In genomic region chr17:32786944-32787343, GRCm38 (mm10) we compare ENCODE assay signal across 8 mouse cellular contexts. TPM values are rescaled to one million over a fixed set of nuclear protein-coding genes. Genes with fewer than 3 reads are reported as not detected.
DNase-seq lines count a peak whose midpoint lies in the region; ATAC-seq and TF ChIP-seq lines count a peak whose summit lies in the region.

No protein-coding gene starts in this region.

- intact Hi-C loops in left cerebral cortex, postnatal 25 days (cut with DNase I), result no loop called here

- no peaks in the 10 kb centered on the region for H3K27me3 ChIP-seq in lung, embryonic 15.5 days
- no peaks in the 10 kb centered on the region for H3K27me3 ChIP-seq in embryonic facial prominence, embryonic 14.5 days (replicated peaks; ENCODE audit: control insufficient read depth, insufficient read depth, low read length)
- no peaks in the 10 kb centered on the region for H3K27me3 ChIP-seq in limb, embryonic 10.5 days (ENCODE audit: low read depth, poor library complexity, severe bottlenecking)
- H3K27me3 ChIP-seq in small intestine, adult 2 months (ENCODE audit: control insufficient read depth, insufficient read depth, low read length), result no peaks in the 10 kb centered on the region

- no peak for ATAC-seq in lung, embryonic 15.5 days (ENCODE audit: borderline replicate concordance, extremely low read depth, low FRiP score, low TSS enrichment)
- ATAC-seq in embryonic facial prominence, embryonic 14.5 days (ENCODE audit: low read depth), result no peak

- TF ChIP-seq CTCF in small intestine, adult 2 months (IDR thresholded peaks at IDR 0.05; ENCODE audit: extremely low read depth, insufficient read length, insufficient replicate concordance, low read depth, low read length), result no peak

- DNase-seq in lung, postnatal 25 days (ENCODE audit: low spot score), result no peak
- no peak for DNase-seq in embryonic facial prominence, embryonic 14.5 days (ENCODE audit: low spot score)
- DNase-seq in limb, embryonic 10.5 days (ENCODE audit: low spot score), result no peak
- no peak for DNase-seq in adrenal gland, postnatal 10 days
- no peak for DNase-seq in left cerebral cortex, postnatal 25 days (ENCODE audit: low spot score in 2 of 2)
- DNase-seq in adrenal gland, postnatal 36 days, result no peak

- no peaks in the 10 kb centered on the region for H3K9me3 ChIP-seq in lung, embryonic 15.5 days
- H3K9me3 ChIP-seq in embryonic facial prominence, embryonic 14.5 days (ENCODE audit: control insufficient read depth, low read length), result 0 out of 2 replicates have a peak, but pooled peaks cover 7% of the 10 kb centered on the region
- H3K9me3 ChIP-seq in limb, embryonic 10.5 days (replicated peaks), result no peaks in the 10 kb centered on the region

- no peak overlapping the region for H3K27ac ChIP-seq in lung, embryonic 15.5 days
- H3K27ac ChIP-seq in embryonic facial prominence, embryonic 14.5 days (replicated peaks; ENCODE audit: low read depth, low read length), result no peak overlapping the region
- H3K27ac ChIP-seq in limb, embryonic 10.5 days, result 0 out of 2 replicates have a peak overlapping the region, but pooled peaks have one; percentile 94
- peak overlapping the region; percentile 41; the same call in 1 of the 2 replicates for H3K27ac ChIP-seq in small intestine, adult 2 months (ENCODE audit: insufficient read depth, low read depth, low read length)

- H3K4me3 ChIP-seq in lung, embryonic 15.5 days, result peak overlapping the region; percentile 91
- peak overlapping the region; percentile 80 for H3K4me3 ChIP-seq in embryonic facial prominence, embryonic 14.5 days (ENCODE audit: low read depth, low read length)
- peak overlapping the region; percentile 94 for H3K4me3 ChIP-seq in limb, embryonic 10.5 days
- H3K4me3 ChIP-seq in small intestine, adult 2 months (ENCODE audit: low read depth, low read length), result peak overlapping the region; percentile 59

- peak overlapping the region; percentile 98 for H3K9ac ChIP-seq in lung, embryonic 15.5 days
- H3K9ac ChIP-seq in embryonic facial prominence, embryonic 14.5 days (ENCODE audit: low read depth, low read length), result peak overlapping the region; percentile 95

- peaks cover 26% of the 10 kb centered on the region for H3K4me1 ChIP-seq in lung, embryonic 15.5 days
- H3K4me1 ChIP-seq in embryonic facial prominence, embryonic 14.5 days (ENCODE audit: control insufficient read depth, insufficient read depth, low read length), result peaks cover 17% of the 10 kb centered on the region
- H3K4me1 ChIP-seq in limb, embryonic 10.5 days, result peaks cover 21% of the 10 kb centered on the region
- peaks cover 14% of the 10 kb centered on the region; the same call in 1 of the 2 replicates for H3K4me1 ChIP-seq in small intestine, adult 2 months (ENCODE audit: control insufficient read depth, insufficient read depth, insufficient read length, low read length)

- no peak for TF ChIP-seq POLR2A in small intestine, adult 2 months (IDR thresholded peaks at IDR 0.05; ENCODE audit: low read depth, low read length)

- WGBS in lung, embryonic 15.5 days, result 55% methylated on average over 6 of the region's 6 CpGs
- WGBS in embryonic facial prominence, embryonic 14.5 days, result 57% methylated on average over 6 of the region's 6 CpGs
- WGBS in limb, embryonic 10.5 days, result 80% methylated on average over 6 of the region's 6 CpGs
- 25% methylated on average over 6 of the region's 6 CpGs for WGBS in small intestine, adult 2 months

- H3K36me3 ChIP-seq in lung, embryonic 15.5 days, result peaks cover 29% of the 10 kb centered on the region
- H3K36me3 ChIP-seq in embryonic facial prominence, embryonic 14.5 days (ENCODE audit: control insufficient read depth, insufficient read depth, low read length), result peaks cover 30% of the 10 kb centered on the region
- peaks cover 46% of the 10 kb centered on the region for H3K36me3 ChIP-seq in limb, embryonic 10.5 days
- H3K36me3 ChIP-seq in small intestine, adult 2 months (ENCODE audit: control insufficient read depth, insufficient read depth, low read length), result peaks cover 11% of the 10 kb centered on the region

- peak overlapping the region; percentile 71 for H3K4me2 ChIP-seq in lung, embryonic 15.5 days
- H3K4me2 ChIP-seq in embryonic facial prominence, embryonic 14.5 days (ENCODE audit: low read depth, low read length), result peak overlapping the region; percentile 67

RNA-seq across cellular contexts. Expression of gene Zfp871, which starts 1.1 kb away (rescaled TPM):
- polyA plus RNA-seq in lung, embryonic 15.5 days (2015; fragmentation: Nextera tagmentation; extraction: Ambion mirVana), result 28.5 and 33.8 TPM in 2 replicates
- polyA plus RNA-seq in embryonic facial prominence, embryonic 14.5 days (2014; fragmentation: Nextera tagmentation; extraction: Ambion mirVana), result 39.8 and 53.0 TPM in 2 replicates
- 36.7 and 46.7 TPM in 2 replicates for polyA plus RNA-seq in limb, embryonic 10.5 days (2016; fragmentation: Nextera tagmentation; extraction: Ambion mirVana)
- 2.7 and 6.1 TPM in 2 replicates for polyA plus RNA-seq in small intestine, adult 2 months (2012; rRNA removed)
- 10 to 100 TPM; 37.0 to 48.3 TPM for total RNA-seq in adrenal gland, postnatal 10 days (2021)
- 10 to 100 TPM; 84.8 to 93.7 TPM for total RNA-seq in left cerebral cortex, postnatal 25 days (2021)
- 10 to 100 TPM; 47.9 to 52.5 TPM for total RNA-seq in adrenal gland, postnatal 36 days (2021)

RNA-seq across cellular contexts. Expression of gene Zfp811, which starts 22.8 kb away (rescaled TPM):
- polyA plus RNA-seq in lung, embryonic 15.5 days (2015; fragmentation: Nextera tagmentation; extraction: Ambion mirVana), result 2.0 and 2.3 TPM in 2 replicates
- polyA plus RNA-seq in embryonic facial prominence, embryonic 14.5 days (2014; fragmentation: Nextera tagmentation; extraction: Ambion mirVana), result 2.8 and 3.5 TPM in 2 replicates
- polyA plus RNA-seq in limb, embryonic 10.5 days (2016; fragmentation: Nextera tagmentation; extraction: Ambion mirVana), result 2.8 and 4.4 TPM in 2 replicates
- 0.04 TPM in 1 of 2 replicates, not detected in the other for polyA plus RNA-seq in small intestine, adult 2 months (2012; rRNA removed)
- total RNA-seq in adrenal gland, postnatal 10 days (2021), result 1 to 10 TPM in 1 of 2 experiments, under 1 TPM in 1; 0.81 to 1.5 TPM
- 1 to 10 TPM; 6.1 to 7.5 TPM for total RNA-seq in left cerebral cortex, postnatal 25 days (2021)
- total RNA-seq in adrenal gland, postnatal 36 days (2021), result under 1 TPM; 0.59 to 0.76 TPM

RNA-seq across cellular contexts. Expression of gene Zfp799, which starts 43.1 kb away (rescaled TPM):
- polyA plus RNA-seq in lung, embryonic 15.5 days (2015; fragmentation: Nextera tagmentation; extraction: Ambion mirVana), result 13.7 and 14.9 TPM in 2 replicates
- 14.5 and 15.4 TPM in 2 replicates for polyA plus RNA-seq in embryonic facial prominence, embryonic 14.5 days (2014; fragmentation: Nextera tagmentation; extraction: Ambion mirVana)
- 10.2 and 18.4 TPM in 2 replicates for polyA plus RNA-seq in limb, embryonic 10.5 days (2016; fragmentation: Nextera tagmentation; extraction: Ambion mirVana)
- 2.6 and 6.9 TPM in 2 replicates for polyA plus RNA-seq in small intestine, adult 2 months (2012; rRNA removed)
- total RNA-seq in adrenal gland, postnatal 10 days (2021), result 10 to 100 TPM in 1 of 2 experiments, 1 to 10 TPM in 1; 9.6 to 15.4 TPM
- 10 to 100 TPM; 27.0 to 32.1 TPM for total RNA-seq in left cerebral cortex, postnatal 25 days (2021)
- 10 to 100 TPM; 11.4 to 12.1 TPM for total RNA-seq in adrenal gland, postnatal 36 days (2021)

Comparison
In these comparisons a context has a peak if more than half of its experiments do, and no peak if none do; other contexts are left out.
1. H3K27ac ChIP-seq: peak in limb, embryonic 10.5 days (single experiment) and small intestine, adult 2 months (single experiment); none in lung, embryonic 15.5 days (single experiment) and embryonic facial prominence, embryonic 14.5 days (single experiment).
2. Peak in every context shown above with its lines, with median percentiles within 50 percentile points of each other: H3K4me3 ChIP-seq.